Comparison of ENCODE assay signal across 16 mouse cellular contexts in the genomic region with DNA sequence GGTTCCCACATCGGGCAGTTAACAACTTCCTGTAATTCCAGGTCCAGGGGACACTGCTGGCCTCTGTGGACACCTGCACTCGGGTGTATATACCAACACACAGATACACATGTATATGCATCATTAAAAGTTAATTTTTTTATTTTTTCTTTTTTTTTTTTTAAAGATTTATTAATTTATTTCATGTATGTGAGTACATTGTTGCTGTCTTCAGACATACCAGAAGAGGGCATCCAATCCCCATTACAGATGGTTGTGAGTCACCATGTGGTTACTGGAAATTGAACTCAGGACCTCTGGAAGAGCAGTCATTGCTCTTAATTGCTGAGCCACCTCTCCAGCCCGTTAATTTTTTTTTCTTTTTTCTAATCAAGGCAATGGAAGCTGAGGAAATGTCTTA. TPM values are rescaled to one million over a fixed set of nuclear protein-coding genes. Genes with fewer than 3 reads are reported as not detected.
DNase-seq lines count a peak whose midpoint lies in the region; ATAC-seq and TF ChIP-seq lines count a peak whose summit lies in the region.
"Had no signal": no experiment of that assay in that cellular context is flagged by ENCODE, and none has a peak within 500 bp of the region (broad histone marks: within the 10 kb centered on the region; RNA-seq: fewer than 3 reads in every experiment).

No protein-coding gene starts in this region.

- H3K27me3 ChIP-seq in forebrain, postnatal 0 days (ENCODE audit: insufficient read depth, low read length) = no peaks in the 10 kb centered on the region
- H3K27me3 ChIP-seq in forebrain, embryonic 14.5 days (replicated peaks; ENCODE audit: control insufficient read depth, insufficient read depth, low read length) = no peaks in the 10 kb centered on the region
- H3K27me3 ChIP-seq in lung, embryonic 14.5 days (ENCODE audit: insufficient read depth, low read length) = peaks cover 2% of the 10 kb centered on the region; the same call in 1 of the 2 replicates
- no peaks in the 10 kb centered on the region for H3K27me3 ChIP-seq in embryonic facial prominence, embryonic 15.5 days
- no peaks in the 10 kb centered on the region for H3K27me3 ChIP-seq in stomach, postnatal 0 days (ENCODE audit: control insufficient read depth, insufficient read depth, low read length)
- no peaks in the 10 kb centered on the region for H3K27me3 ChIP-seq in hindbrain, embryonic 16.5 days (replicated peaks; ENCODE audit: control insufficient read depth, insufficient read depth, low read length)
- H3K27me3 ChIP-seq: forebrain, embryonic 15.5 days had no signal

- H3K4me3 ChIP-seq in forebrain, postnatal 0 days (ENCODE audit: low read depth, low read length) = no peak overlapping the region
- H3K4me3 ChIP-seq in forebrain, embryonic 14.5 days (ENCODE audit: low read depth, low read length) = no peak overlapping the region
- no peak overlapping the region for H3K4me3 ChIP-seq in lung, embryonic 14.5 days (ENCODE audit: low read depth, low read length)
- no peak overlapping the region for H3K4me3 ChIP-seq in lung, adult 2 months (replicated peaks; ENCODE audit: extremely low read depth, low read depth, low read length)
- no peak overlapping the region for H3K4me3 ChIP-seq in embryonic facial prominence, embryonic 15.5 days (replicated peaks)
- H3K4me3 ChIP-seq in stomach, postnatal 0 days (ENCODE audit: low read depth, low read length) = no peak overlapping the region
- no peak overlapping the region for H3K4me3 ChIP-seq in hindbrain, embryonic 16.5 days (ENCODE audit: low read length)

- no peak overlapping the region for H3K4me2 ChIP-seq in forebrain, postnatal 0 days (ENCODE audit: low read depth)
- no peak overlapping the region for H3K4me2 ChIP-seq in forebrain, embryonic 14.5 days (ENCODE audit: low read length)
- H3K4me2 ChIP-seq in lung, embryonic 14.5 days = peak overlapping the region; percentile 88; the same call in 1 of the 2 replicates
- no peak overlapping the region for H3K4me2 ChIP-seq in embryonic facial prominence, embryonic 15.5 days (replicated peaks)
- H3K4me2 ChIP-seq in stomach, postnatal 0 days (replicated peaks; ENCODE audit: low read depth) = no peak overlapping the region
- H3K4me2 ChIP-seq in hindbrain, embryonic 16.5 days (ENCODE audit: low read length) = no peak overlapping the region

- peak; percentile 43 for TF ChIP-seq CTCF in forebrain, postnatal 0 days (IDR thresholded peaks at IDR 0.05; ENCODE audit: low read depth)
- TF ChIP-seq CTCF in lung, embryonic 14.5 days (IDR thresholded peaks at IDR 0.05; ENCODE audit: low read depth) = peak; percentile 28; the same call in 1 of the 2 replicates
- no peak for TF ChIP-seq CTCF in lung, adult 2 months (IDR thresholded peaks at IDR 0.05; ENCODE audit: insufficient read depth, low read length)
- TF ChIP-seq CTCF in stomach, postnatal 0 days (IDR thresholded peaks at IDR 0.05; ENCODE audit: low read depth) = peak; percentile 58

- DNase-seq in forebrain, postnatal 0 days = no peak
- DNase-seq in forebrain, embryonic 14.5 days (ENCODE audit: low spot score) = no peak
- no peak for DNase-seq in lung, embryonic 14.5 days
- no peak for DNase-seq in lung, adult 2 months
- no peak for DNase-seq in stomach, postnatal 0 days (ENCODE audit: low spot score)
- no peak for DNase-seq in kidney, postnatal 36 days
- DNase-seq: B cell, adult 2 months; cerebellum, adult 9-11 months; gastrocnemius, postnatal 14 days; kidney, postnatal 14 days; lung, adult 18-20 months had no signal

- 77% methylated on average over 3 of the region's 3 CpGs for WGBS in forebrain, postnatal 0 days
- 77% methylated on average over 3 of the region's 3 CpGs for WGBS in forebrain, embryonic 14.5 days
- WGBS in lung, embryonic 14.5 days = 77% methylated on average over 3 of the region's 3 CpGs
- WGBS in lung, adult 2 months = 80% methylated on average over 3 of the region's 3 CpGs
- 76% methylated on average over 3 of the region's 3 CpGs for WGBS in embryonic facial prominence, embryonic 15.5 days
- WGBS in stomach, postnatal 0 days = 77% methylated on average over 3 of the region's 3 CpGs
- 81% methylated on average over 3 of the region's 3 CpGs for WGBS in hindbrain, embryonic 16.5 days

- no peak for ATAC-seq in forebrain, postnatal 0 days
- no peak for ATAC-seq in forebrain, embryonic 14.5 days
- ATAC-seq in lung, embryonic 14.5 days (ENCODE audit: insufficient read depth) = no peak
- ATAC-seq in embryonic facial prominence, embryonic 15.5 days (ENCODE audit: insufficient number of reproducible peaks, low FRiP score, low TSS enrichment, low read depth) = no peak
- ATAC-seq in stomach, postnatal 0 days (ENCODE audit: low FRiP score, low TSS enrichment) = no peak
- ATAC-seq in hindbrain, embryonic 16.5 days = no peak

- no peak for TF ChIP-seq EP300 in stomach, postnatal 0 days (optimal IDR thresholded peaks at IDR 0.05)

- no peak overlapping the region for H3K27ac ChIP-seq in forebrain, postnatal 0 days (ENCODE audit: low read depth, low read length)
- no peak overlapping the region for H3K27ac ChIP-seq in forebrain, embryonic 14.5 days (ENCODE audit: low read depth, low read length)
- H3K27ac ChIP-seq in lung, embryonic 14.5 days (ENCODE audit: low read depth) = peak overlapping the region; percentile 86; the same call in 1 of the 2 replicates
- peak overlapping the region; percentile 93; the same call in 1 of the 2 replicates for H3K27ac ChIP-seq in embryonic facial prominence, embryonic 15.5 days (replicated peaks)
- H3K27ac ChIP-seq in stomach, postnatal 0 days (replicated peaks) = no peak overlapping the region
- H3K27ac ChIP-seq in hindbrain, embryonic 16.5 days (ENCODE audit: low read depth, low read length) = no peak overlapping the region
- H3K27ac ChIP-seq: hindbrain, embryonic 14.5 days had no signal

- no peaks in the 10 kb centered on the region for H3K9me3 ChIP-seq in forebrain, postnatal 0 days (ENCODE audit: low read length)
- H3K9me3 ChIP-seq in forebrain, embryonic 14.5 days (replicated peaks; ENCODE audit: control insufficient read depth, low read length) = no peaks in the 10 kb centered on the region
- H3K9me3 ChIP-seq in lung, embryonic 14.5 days (ENCODE audit: low read depth, low read length) = no peaks in the 10 kb centered on the region
- no peaks in the 10 kb centered on the region for H3K9me3 ChIP-seq in embryonic facial prominence, embryonic 15.5 days (replicated peaks)
- H3K9me3 ChIP-seq in stomach, postnatal 0 days (ENCODE audit: control insufficient read depth, low read length) = no peaks in the 10 kb centered on the region
- H3K9me3 ChIP-seq in hindbrain, embryonic 16.5 days (ENCODE audit: control insufficient read depth, low read length) = no peaks in the 10 kb centered on the region
- H3K9me3 ChIP-seq: forebrain, embryonic 15.5 days; midbrain, embryonic 10.5 days had no signal

- no peaks in the 10 kb centered on the region for H3K36me3 ChIP-seq in forebrain, postnatal 0 days (ENCODE audit: insufficient read depth)
- H3K36me3 ChIP-seq in forebrain, embryonic 14.5 days (ENCODE audit: control insufficient read depth, insufficient read depth, low read length) = peaks cover 2% of the 10 kb centered on the region; the same call in 1 of the 2 replicates
- peaks cover 15% of the 10 kb centered on the region for H3K36me3 ChIP-seq in lung, embryonic 14.5 days (ENCODE audit: insufficient read depth)
- H3K36me3 ChIP-seq in embryonic facial prominence, embryonic 15.5 days = peaks cover 16% of the 10 kb centered on the region
- no peaks in the 10 kb centered on the region for H3K36me3 ChIP-seq in stomach, postnatal 0 days (ENCODE audit: control insufficient read depth, insufficient read depth, low read length)
- no peaks in the 10 kb centered on the region for H3K36me3 ChIP-seq in hindbrain, embryonic 16.5 days (ENCODE audit: control insufficient read depth, insufficient read depth, low read length)

- H3K9ac ChIP-seq in forebrain, postnatal 0 days = no peak overlapping the region
- H3K9ac ChIP-seq in forebrain, embryonic 14.5 days (ENCODE audit: low read length) = no peak overlapping the region
- H3K9ac ChIP-seq in lung, embryonic 14.5 days = no peak overlapping the region
- H3K9ac ChIP-seq in embryonic facial prominence, embryonic 15.5 days = no peak overlapping the region
- no peak overlapping the region for H3K9ac ChIP-seq in stomach, postnatal 0 days (ENCODE audit: low read length)
- no peak overlapping the region for H3K9ac ChIP-seq in hindbrain, embryonic 16.5 days (ENCODE audit: low read depth, low read length)
- H3K9ac ChIP-seq: forebrain, embryonic 15.5 days had no signal

- no peak for TF ChIP-seq POLR2A in lung, adult 2 months (IDR thresholded peaks at IDR 0.05; ENCODE audit: borderline replicate concordance, extremely low read depth, low read depth, low read length)

- peaks cover 6% of the 10 kb centered on the region; the same call in 1 of the 2 replicates for H3K4me1 ChIP-seq in forebrain, postnatal 0 days (ENCODE audit: insufficient read depth)
- H3K4me1 ChIP-seq in forebrain, embryonic 14.5 days (ENCODE audit: control insufficient read depth, insufficient read depth, low read length) = peaks cover 10% of the 10 kb centered on the region; the same call in 1 of the 2 replicates
- H3K4me1 ChIP-seq in lung, embryonic 14.5 days (ENCODE audit: insufficient read depth) = peaks cover 9% of the 10 kb centered on the region; the same call in 1 of the 2 replicates
- H3K4me1 ChIP-seq in lung, adult 2 months (ENCODE audit: control insufficient read depth, insufficient read depth, low read length) = peaks cover 4% of the 10 kb centered on the region; the same call in 1 of the 2 replicates
- peaks cover 42% of the 10 kb centered on the region for H3K4me1 ChIP-seq in embryonic facial prominence, embryonic 15.5 days
- H3K4me1 ChIP-seq in stomach, postnatal 0 days (replicated peaks; ENCODE audit: control insufficient read depth, insufficient read depth) = no peaks in the 10 kb centered on the region; the same call in 1 of the 2 replicates
- H3K4me1 ChIP-seq in hindbrain, embryonic 16.5 days (ENCODE audit: control insufficient read depth, insufficient read depth, low read depth, low read length) = peaks cover 20% of the 10 kb centered on the region

RNA-seq across cellular contexts. Expression of a gene that starts 0.9 kb away (rescaled TPM):
- total RNA-seq in forebrain, postnatal 0 days (2014; rRNA removed) = 25.9 and 26.4 TPM in 2 replicates
- polyA plus RNA-seq in forebrain, postnatal 0 days (2015; fragmentation: Nextera tagmentation; extraction: Ambion mirVana) = 27.2 and 35.0 TPM in 2 replicates
- polyA plus RNA-seq in forebrain, embryonic 14.5 days (2014; fragmentation: Nextera tagmentation; extraction: Ambion mirVana) = 25.1 and 29.0 TPM in 2 replicates
- 178 and 192 TPM in 2 replicates for polyA plus RNA-seq in lung, embryonic 14.5 days (2014; fragmentation: Nextera tagmentation; extraction: Ambion mirVana)
- polyA plus RNA-seq in lung, adult 2 months (2012; rRNA removed) = 96.9 and 103 TPM in 2 replicates
- polyA plus RNA-seq in embryonic facial prominence, embryonic 15.5 days (2015; fragmentation: Nextera tagmentation; extraction: Ambion mirVana) = 219 and 226 TPM in 2 replicates
- 59.7 and 67.0 TPM in 2 replicates for polyA plus RNA-seq in stomach, postnatal 0 days (2015; fragmentation: Nextera tagmentation; extraction: Ambion mirVana)
- polyA plus RNA-seq in hindbrain, embryonic 16.5 days (2015; fragmentation: Nextera tagmentation; extraction: Ambion mirVana) = 44.2 and 53.1 TPM in 2 replicates

RNA-seq across cellular contexts. Expression of a gene that starts 4.5 kb away (rescaled TPM):
- 1.0 and 1.7 TPM in 2 replicates for total RNA-seq in forebrain, postnatal 0 days (2014; rRNA removed)
- polyA plus RNA-seq in forebrain, postnatal 0 days (2015; fragmentation: Nextera tagmentation; extraction: Ambion mirVana) = 2.3 and 2.5 TPM in 2 replicates
- 3.4 and 5.3 TPM in 2 replicates for polyA plus RNA-seq in forebrain, embryonic 14.5 days (2014; fragmentation: Nextera tagmentation; extraction: Ambion mirVana)
- 1.0 and 1.8 TPM in 2 replicates for polyA plus RNA-seq in lung, embryonic 14.5 days (2014; fragmentation: Nextera tagmentation; extraction: Ambion mirVana)
- polyA plus RNA-seq in lung, adult 2 months (2012; rRNA removed) = 4.9 and 5.7 TPM in 2 replicates
- 1.4 and 2.8 TPM in 2 replicates for polyA plus RNA-seq in embryonic facial prominence, embryonic 15.5 days (2015; fragmentation: Nextera tagmentation; extraction: Ambion mirVana)
- 0.29 and 0.50 TPM in 2 replicates for polyA plus RNA-seq in stomach, postnatal 0 days (2015; fragmentation: Nextera tagmentation; extraction: Ambion mirVana)
- polyA plus RNA-seq in hindbrain, embryonic 16.5 days (2015; fragmentation: Nextera tagmentation; extraction: Ambion mirVana) = 4.5 TPM in 2 replicates
- total RNA-seq: gastrocnemius, postnatal 14 days had no signal

RNA-seq across cellular contexts. Expression of a gene that starts 12.4 kb away (rescaled TPM):
- total RNA-seq in forebrain, postnatal 0 days (2014; rRNA removed) = 116 and 125 TPM in 2 replicates
- polyA plus RNA-seq in forebrain, postnatal 0 days (2015; fragmentation: Nextera tagmentation; extraction: Ambion mirVana) = 175 and 180 TPM in 2 replicates
- 153 and 167 TPM in 2 replicates for polyA plus RNA-seq in forebrain, embryonic 14.5 days (2014; fragmentation: Nextera tagmentation; extraction: Ambion mirVana)
- polyA plus RNA-seq in lung, embryonic 14.5 days (2014; fragmentation: Nextera tagmentation; extraction: Ambion mirVana) = 101 and 104 TPM in 2 replicates
- 129 and 144 TPM in 2 replicates for polyA plus RNA-seq in lung, adult 2 months (2012; rRNA removed)
- polyA plus RNA-seq in embryonic facial prominence, embryonic 15.5 days (2015; fragmentation: Nextera tagmentation; extraction: Ambion mirVana) = 114 and 125 TPM in 2 replicates
- 103 and 111 TPM in 2 replicates for polyA plus RNA-seq in stomach, postnatal 0 days (2015; fragmentation: Nextera tagmentation; extraction: Ambion mirVana)
- polyA plus RNA-seq in hindbrain, embryonic 16.5 days (2015; fragmentation: Nextera tagmentation; extraction: Ambion mirVana) = 147 and 153 TPM in 2 replicates

RNA-seq across cellular contexts. Expression of a gene that starts 15.2 kb away (rescaled TPM):
- 19.3 and 21.2 TPM in 2 replicates for total RNA-seq in forebrain, postnatal 0 days (2014; rRNA removed)
- 15.3 and 16.2 TPM in 2 replicates for polyA plus RNA-seq in forebrain, postnatal 0 days (2015; fragmentation: Nextera tagmentation; extraction: Ambion mirVana)
- polyA plus RNA-seq in forebrain, embryonic 14.5 days (2014; fragmentation: Nextera tagmentation; extraction: Ambion mirVana) = 5.9 and 6.4 TPM in 2 replicates
- 9.0 and 10.0 TPM in 2 replicates for polyA plus RNA-seq in lung, embryonic 14.5 days (2014; fragmentation: Nextera tagmentation; extraction: Ambion mirVana)
- 15.8 and 17.0 TPM in 2 replicates for polyA plus RNA-seq in lung, adult 2 months (2012; rRNA removed)
- polyA plus RNA-seq in embryonic facial prominence, embryonic 15.5 days (2015; fragmentation: Nextera tagmentation; extraction: Ambion mirVana) = 8.0 and 8.9 TPM in 2 replicates
- polyA plus RNA-seq in stomach, postnatal 0 days (2015; fragmentation: Nextera tagmentation; extraction: Ambion mirVana) = 11.6 and 12.5 TPM in 2 replicates
- polyA plus RNA-seq in hindbrain, embryonic 16.5 days (2015; fragmentation: Nextera tagmentation; extraction: Ambion mirVana) = 11.4 and 12.4 TPM in 2 replicates

RNA-seq across cellular contexts. Expression of a gene that starts 15.3 kb away (rescaled TPM):
- 51.5 and 54.8 TPM in 2 replicates for total RNA-seq in forebrain, postnatal 0 days (2014; rRNA removed)
- polyA plus RNA-seq in forebrain, postnatal 0 days (2015; fragmentation: Nextera tagmentation; extraction: Ambion mirVana) = 29.4 and 32.6 TPM in 2 replicates
- 51.8 and 57.1 TPM in 2 replicates for polyA plus RNA-seq in forebrain, embryonic 14.5 days (2014; fragmentation: Nextera tagmentation; extraction: Ambion mirVana)
- 39.8 and 42.6 TPM in 2 replicates for polyA plus RNA-seq in lung, embryonic 14.5 days (2014; fragmentation: Nextera tagmentation; extraction: Ambion mirVana)
- polyA plus RNA-seq in lung, adult 2 months (2012; rRNA removed) = 50.3 and 53.0 TPM in 2 replicates
- 44.1 and 45.2 TPM in 2 replicates for polyA plus RNA-seq in embryonic facial prominence, embryonic 15.5 days (2015; fragmentation: Nextera tagmentation; extraction: Ambion mirVana)
- 18.4 and 18.5 TPM in 2 replicates for polyA plus RNA-seq in stomach, postnatal 0 days (2015; fragmentation: Nextera tagmentation; extraction: Ambion mirVana)
- 50.9 and 54.5 TPM in 2 replicates for polyA plus RNA-seq in hindbrain, embryonic 16.5 days (2015; fragmentation: Nextera tagmentation; extraction: Ambion mirVana)

Comparison
In these comparisons a context has a peak if more than half of its experiments do, and no peak if none do; other contexts are left out.
1. H3K27ac ChIP-seq: peak in lung, embryonic 14.5 days (single experiment) and embryonic facial prominence, embryonic 15.5 days (single experiment); none in forebrain, postnatal 0 days (single experiment), forebrain, embryonic 14.5 days (single experiment), stomach, postnatal 0 days (single experiment) and hindbrain, embryonic 16.5 days (single experiment).